Mouse (Mus musculus): ENCODE data around the gene Golga3.

- TF ChIP-seq CTCF (IDR thresholded peaks at IDR 0.05; ENCODE audit: borderline replicate concordance, control insufficient read depth, extremely low read depth, insufficient read depth, low read length, poor library complexity) (peak; percentile 90), POLR2A (IDR thresholded peaks at IDR 0.05; ENCODE audit: control insufficient read depth, extremely low read depth, insufficient read depth, low read length, poor library complexity) (peak; percentile 50; the same call in 1 of the 2 replicates)
Observed at GRCm38 (mm10) chr5:110269141-110270101, 92.9 kb downstream of the Golga3 start, which contains the start of gene Pgam5.

Data from thymus, adult 2 months (tissue).